Mouse (Mus musculus): ENCODE measurements around the gene Smarcb1. TPM values are rescaled to one million over a fixed set of nuclear protein-coding genes. Genes with fewer than 3 reads are reported as not detected.
A peak's percentile ranks its signal among the peaks of the same experiment; 100 is the strongest.

Gene Smarcb1
- 10 to 100 TPM; 74.5 to 79.4 TPM for total RNA-seq (2021)
- long read RNA-seq, experiment 1, transcript Smarcb1-201 (9 exons, 1,660 nt) = major isoform, 86 of 121 reads
- long read RNA-seq, experiment 1, transcript Smarcb1-202 (9 exons, 1,622 nt) = minor isoform, 26 of 121 reads
- long read RNA-seq, experiment 1, partial matches to known transcripts = 7 of 121 reads
- long read RNA-seq, experiment 1, other reads (novel, unspliced or antisense) = 2 of 121 reads
- long read RNA-seq, experiment 2, transcript Smarcb1-201 (9 exons, 1,660 nt) = major isoform, 61 of 101 reads
- long read RNA-seq, experiment 2, transcript Smarcb1-202 (9 exons, 1,622 nt) = minor isoform, 28 of 101 reads
- long read RNA-seq, experiment 2, partial matches to known transcripts = 7 of 101 reads
- long read RNA-seq, experiment 2, other reads (novel, unspliced or antisense) = 5 of 101 reads

DNA sequence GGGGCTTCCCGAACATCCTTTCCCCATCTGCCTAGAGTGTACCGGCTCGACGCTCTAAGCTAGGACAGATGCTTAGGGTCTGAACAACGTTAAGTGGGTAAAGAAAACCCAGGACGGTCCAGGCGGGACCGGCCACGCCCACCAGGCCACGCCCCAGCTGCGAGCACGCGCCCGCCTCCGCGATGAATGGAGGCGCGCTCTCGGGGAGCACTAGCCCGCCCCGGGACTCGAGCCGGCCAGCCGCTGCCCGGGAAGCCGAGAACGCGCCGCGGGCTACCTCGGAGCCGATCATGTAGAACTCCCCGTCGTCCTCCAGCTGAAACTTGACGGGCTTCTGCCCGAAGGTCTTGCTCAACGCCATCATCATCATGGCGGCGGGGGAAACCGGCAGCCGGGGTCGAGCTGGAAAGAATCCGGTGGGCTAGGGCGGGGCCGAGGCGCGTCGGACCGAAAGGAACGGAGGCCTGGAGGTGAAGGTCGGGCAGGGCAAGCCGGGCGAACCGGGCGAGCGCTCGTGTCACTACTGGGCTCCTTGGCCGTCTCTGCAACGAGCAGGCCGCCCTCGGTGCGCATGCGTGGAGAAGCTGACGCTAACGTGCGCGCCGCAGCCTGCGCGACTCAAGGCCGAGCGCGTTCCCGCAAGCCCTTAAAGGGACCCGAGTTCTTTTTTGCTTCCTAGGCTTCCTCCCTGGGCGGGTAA, at the start of gene Smarcb1:
TSS of gene Smarcb1 (minus strand) at position 592 of the 700 bp plus-strand sequence.
- DNase-seq (ENCODE audit: low spot score in 2 of 2) = peak; percentile 96

DNA sequence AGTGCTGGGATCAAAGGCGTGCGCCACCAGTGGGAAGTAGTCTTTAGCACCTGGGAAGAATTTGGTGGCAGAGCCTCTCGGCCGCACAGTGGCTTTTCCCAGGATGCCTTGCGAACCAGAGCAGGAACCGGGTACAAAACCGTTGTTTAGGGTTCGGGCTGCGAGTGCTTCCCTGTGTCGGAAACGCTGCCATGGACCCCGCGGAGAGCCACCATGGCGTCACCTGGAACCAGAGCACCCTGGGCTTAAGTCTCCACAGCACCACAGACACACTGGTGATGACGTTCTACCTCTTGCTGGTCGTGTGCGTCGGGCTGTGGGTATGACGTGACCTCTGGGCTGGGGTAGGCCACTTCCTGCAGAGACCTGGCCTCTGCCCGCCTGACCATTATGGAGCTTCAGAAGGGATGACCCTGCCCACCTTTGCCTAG, 33.0 kb upstream of the Smarcb1 start, which contains the start of gene Gm5134:
TSS of gene Gm5134 (plus strand) at position 134 of the 431 bp plus-strand sequence.
- DNase-seq (ENCODE audit: low spot score in 2 of 2) = no peak

DNA sequence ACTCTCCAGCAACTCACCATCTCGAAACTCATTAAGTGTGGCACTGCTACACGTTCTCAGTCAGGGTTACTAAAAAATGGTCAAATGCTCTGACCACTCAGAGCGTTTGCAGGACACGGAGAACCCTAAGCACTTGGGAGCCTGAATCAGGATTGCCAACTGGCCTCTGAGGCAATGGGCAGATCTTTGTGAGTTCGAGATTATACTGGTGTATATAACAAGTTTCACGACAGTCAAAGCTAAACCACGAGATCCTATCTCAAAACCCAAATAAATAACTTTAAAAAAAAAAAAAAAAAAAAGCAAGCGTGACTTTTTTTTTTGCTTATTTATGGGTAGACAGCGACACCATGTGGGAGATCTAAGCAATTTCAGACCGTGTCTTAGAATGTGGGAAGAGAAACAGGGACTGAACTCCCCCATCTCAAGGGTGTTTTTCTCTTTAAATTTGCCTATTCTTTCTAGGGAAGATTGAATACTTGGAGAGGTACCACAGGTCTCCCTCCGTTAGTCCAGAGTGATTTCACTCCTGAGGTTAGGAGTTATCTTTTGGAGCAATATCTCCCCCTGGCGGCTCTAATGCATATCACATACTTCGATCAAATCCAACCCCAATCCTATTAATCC, 30.1 kb upstream of the Smarcb1 start:
- peak in 1 of 2 experiments; percentile 40 for DNase-seq (ENCODE audit: low spot score in 2 of 2)

DNA sequence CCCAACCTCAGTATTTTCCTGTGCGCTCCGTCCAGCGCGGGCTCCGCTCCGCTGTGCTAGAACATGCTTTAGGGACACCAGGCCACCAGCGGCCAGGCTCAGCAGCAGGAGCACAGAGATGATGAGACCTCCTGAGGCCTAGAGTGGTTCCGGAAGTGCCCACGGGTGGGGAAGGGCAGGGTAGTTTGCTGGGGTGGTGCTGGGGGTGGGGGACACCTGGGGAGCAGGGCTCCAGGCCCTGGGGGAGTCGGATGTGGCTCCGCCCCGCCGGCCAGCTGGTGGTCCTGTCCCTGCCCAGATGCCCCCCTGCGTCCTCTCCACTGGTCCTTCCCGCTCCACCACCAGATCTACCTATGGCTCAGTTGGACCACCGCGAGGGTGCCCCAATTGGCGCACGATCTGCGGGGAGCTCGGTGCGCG, 29.4 kb upstream of the Smarcb1 start:
- no peak for DNase-seq (ENCODE audit: low spot score in 2 of 2)

DNA sequence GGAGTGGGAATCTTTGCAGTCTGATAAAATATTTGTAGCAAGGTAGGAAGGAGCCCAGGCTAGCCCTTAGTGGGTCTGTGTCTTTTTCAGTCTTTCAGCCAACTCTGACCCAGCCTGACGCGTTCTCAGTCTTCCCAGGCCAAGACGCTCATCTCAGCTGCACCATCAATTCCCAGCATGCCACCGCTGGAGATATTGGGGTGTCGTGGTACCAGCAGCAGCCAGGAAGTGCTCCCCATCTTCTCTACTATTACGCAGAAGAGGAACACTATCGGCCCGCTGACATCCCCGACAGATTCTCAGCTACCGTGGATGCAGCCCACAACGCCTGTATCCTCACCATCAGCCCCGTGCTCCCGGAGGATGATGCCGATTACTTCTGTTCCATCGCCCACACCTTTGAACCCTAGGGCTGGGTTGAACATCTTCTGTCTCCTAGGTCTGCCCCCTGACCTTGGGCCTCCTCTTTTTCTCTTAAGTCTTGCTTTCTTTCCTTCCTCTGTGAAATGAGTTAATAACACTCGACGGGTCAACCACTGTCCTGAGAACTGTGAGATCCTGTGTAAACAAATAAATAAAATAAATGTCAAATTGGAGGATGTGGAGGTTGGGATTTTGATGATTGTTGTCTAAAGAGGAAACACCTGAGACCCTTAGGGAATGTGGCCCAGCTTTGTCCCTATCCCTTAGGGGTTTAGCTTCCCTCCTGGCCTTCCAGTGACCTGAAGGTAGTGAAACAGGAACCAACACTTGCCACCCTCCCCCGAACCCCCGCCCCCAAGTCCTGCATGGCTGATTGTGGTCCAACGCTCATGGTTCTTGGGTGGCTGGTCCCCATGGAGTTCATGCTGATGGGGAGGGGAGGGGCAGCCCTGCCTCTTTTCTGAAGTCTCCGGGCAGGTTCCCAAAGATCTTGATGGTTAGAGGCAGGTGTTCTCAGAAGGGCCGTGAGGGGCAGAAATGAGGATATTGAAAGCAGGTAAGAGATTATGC, 27.9 kb upstream of the Smarcb1 start:
- no peak for DNase-seq (ENCODE audit: low spot score in 2 of 2)

DNA sequence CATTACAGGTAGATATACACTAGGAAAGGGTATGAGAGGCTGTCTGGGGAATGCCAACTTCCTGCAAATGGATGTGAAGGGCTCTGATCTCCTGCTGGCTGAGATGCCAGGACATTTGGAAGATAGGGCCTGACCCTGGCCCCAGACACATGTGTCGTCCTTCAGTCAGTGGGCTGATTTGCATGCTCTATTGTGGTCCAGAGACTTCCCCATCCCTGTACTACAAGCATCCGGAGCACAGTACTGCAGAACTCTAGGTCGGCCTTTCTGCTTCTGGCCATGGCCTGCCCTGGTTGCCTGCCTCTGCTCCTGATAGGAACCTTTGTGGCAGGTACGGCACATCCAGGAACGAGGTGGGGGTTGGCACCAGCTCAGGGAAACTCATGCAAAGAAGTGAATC, 26.7 kb upstream of the Smarcb1 start:
- DNase-seq (ENCODE audit: low spot score in 2 of 2) = no peak

DNA sequence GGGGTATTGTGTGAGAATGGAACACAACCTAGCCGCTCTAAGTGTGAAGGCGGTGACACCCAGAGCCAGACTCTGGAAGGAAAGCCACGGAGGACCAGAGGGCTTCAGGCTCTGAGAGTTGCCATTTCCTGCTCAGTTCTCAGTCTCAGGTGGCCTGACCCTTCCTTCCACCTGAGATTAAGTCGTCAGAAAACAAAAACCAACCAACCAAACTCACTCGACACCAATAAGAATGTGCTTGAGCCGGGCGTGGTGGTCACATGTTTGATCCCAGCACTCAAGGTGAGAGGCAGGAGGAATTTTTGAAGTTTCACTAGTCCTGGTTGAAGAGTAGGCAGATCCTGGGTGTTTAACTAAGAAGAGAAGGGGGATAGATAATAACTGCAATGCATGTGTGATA, 24.5 kb upstream of the Smarcb1 start:
- DNase-seq (ENCODE audit: low spot score in 2 of 2) = no peak

DNA sequence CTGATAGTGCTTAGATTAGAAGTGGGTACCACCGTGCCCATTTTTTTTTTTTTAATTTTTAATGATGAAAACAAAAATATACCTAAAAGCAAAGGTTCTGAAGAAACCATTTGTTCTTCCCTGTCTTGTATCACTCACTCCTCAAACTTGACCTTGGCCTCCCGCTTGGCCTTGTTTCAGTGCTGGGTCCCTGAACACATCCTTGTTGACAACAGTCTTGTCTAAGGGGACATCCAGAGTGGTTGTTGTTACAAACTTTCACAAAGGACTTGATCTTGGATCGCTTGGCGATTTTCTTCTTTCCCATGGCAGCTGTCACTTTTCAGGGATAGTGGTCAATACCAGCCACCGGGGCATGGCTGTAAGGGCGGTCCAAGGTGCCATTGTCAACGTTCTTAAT, 23.8 kb upstream of the Smarcb1 start:
- no peak for DNase-seq (ENCODE audit: low spot score in 2 of 2)

DNA sequence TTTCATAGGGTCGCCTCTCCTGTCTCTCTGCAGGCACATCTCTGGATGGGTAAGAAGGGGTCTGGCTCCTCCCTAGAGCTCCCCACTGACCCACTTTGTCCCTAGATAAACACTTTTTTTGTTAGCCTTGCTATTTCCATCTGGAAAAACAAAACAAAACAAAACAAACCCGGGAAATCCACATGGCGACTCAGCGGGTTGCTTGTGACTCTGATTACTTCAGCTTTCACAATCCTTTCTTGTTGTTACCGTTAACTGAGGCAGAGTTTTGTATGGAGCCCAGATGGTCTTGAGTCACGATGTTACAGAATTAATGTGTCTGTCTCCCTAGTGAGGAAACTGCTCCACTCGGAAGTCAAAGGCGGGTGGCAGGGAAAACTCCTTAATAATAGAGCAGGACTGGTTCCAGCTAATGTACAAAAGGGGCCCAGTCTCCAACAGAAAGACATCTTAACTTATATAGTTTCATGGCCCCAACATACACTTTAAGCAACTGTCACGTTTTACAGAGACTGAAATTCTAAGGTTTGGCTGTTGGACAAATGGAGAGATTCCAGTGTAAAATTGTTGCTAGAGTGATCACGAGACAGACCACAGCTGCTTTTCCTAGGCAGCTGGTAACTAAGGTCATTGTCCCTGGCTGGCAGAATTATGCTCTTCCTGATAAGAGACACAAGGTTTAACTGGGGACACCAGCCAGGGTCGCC, 22.8 kb upstream of the Smarcb1 start:
- DNase-seq (ENCODE audit: low spot score in 2 of 2) = no peak

DNA sequence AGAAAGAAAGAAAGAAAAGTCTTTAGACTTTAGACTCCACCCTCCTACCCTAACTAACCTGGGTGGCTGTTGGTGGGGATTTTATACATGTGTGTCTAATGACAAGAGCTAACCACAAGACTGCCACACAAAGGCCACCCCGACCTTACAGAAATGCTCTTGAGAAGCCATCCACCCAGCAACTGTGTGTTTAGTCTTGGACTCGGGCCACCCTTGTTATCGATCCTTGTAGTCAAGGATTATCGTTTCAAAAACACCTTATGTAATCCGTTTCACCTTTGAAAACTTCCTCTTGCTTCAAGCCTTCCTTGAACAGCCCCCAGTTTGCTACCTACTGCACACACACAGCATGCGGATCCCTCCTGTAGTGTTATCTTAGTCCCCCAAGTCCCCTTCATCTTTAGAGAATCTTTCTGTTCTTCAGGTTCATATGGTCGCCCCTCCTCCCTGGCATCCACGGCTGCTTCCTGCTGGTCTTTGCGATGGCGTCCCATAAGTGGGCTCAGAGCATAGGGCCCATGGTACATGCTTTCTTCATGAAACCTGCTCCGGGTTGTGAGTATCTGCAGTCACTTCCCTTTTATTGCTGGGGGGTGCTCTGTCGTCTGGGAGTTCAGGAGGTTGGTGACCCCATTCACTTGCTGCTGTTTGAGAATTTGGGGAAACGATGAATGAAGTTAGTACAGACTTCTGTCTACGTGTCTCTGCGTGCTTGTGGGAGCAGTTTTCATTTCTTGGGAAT, 21.5 kb upstream of the Smarcb1 start, which contains the start of gene Vpreb3:
TSS of gene Vpreb3 (plus strand) at position 322 of the 742 bp plus-strand sequence.
- DNase-seq (ENCODE audit: low spot score in 2 of 2) = no peak

DNA sequence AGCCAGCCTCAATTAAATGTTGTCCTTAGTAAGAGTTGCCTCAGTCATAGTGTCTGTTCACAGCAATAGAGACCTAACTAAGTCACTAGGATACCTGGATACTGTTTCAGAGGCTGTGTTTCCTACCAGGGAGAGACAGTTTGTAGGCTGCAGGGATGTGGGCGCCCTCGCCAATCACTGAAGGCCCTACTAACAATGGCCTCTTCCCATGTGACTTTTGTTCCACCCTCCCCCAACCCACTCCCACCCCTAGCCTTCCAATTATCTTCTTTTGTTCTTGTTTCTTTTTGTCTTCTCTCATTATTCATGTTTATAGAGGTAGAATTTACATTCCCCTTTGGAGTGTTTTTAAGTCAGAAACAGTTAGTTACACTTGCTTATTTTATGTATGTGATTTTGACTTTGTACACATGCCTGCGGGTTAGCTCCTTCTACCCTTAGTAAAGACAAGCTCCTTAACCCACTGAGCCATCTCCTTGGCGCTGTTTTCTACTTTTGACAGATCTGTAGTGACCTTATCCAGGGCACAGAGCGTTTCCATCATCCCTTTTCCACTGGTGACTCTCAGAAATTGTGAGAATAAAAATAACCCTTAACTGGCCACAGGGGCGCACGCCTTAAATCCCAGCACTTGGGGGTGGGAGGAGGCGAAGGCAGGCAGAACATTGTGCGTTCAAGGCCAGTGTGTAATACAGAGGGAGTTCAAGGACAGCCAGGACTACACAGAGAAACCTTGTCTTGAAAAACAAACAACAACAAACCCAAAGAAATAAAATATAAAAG, 19.8 kb upstream of the Smarcb1 start:
- DNase-seq (ENCODE audit: low spot score in 2 of 2) = no peak

DNA sequence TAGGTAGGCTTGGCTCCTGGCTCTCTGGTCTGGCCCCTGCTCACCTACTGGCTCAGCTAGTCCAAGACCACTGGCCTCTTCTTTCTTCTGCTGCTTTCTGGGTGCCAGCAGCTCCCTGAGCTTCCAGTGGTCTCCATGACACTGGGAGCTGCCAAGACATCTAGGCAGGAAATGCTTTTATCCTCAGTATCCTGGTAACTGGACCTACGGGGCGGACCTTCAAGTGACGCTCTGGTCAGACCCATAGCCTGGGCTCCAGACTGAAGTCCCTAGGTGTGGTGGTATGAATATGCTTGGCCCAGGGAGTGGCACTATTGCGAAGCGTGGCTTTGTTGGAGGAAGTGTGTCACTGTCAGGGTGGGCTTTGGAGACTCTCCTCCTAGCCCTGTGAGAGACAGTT, 19.1 kb upstream of the Smarcb1 start, which contains the start of gene Gm867:
TSS of gene Gm867 (minus strand) at position 153 of the 400 bp plus-strand sequence.
- no peak for DNase-seq (ENCODE audit: low spot score in 2 of 2)

DNA sequence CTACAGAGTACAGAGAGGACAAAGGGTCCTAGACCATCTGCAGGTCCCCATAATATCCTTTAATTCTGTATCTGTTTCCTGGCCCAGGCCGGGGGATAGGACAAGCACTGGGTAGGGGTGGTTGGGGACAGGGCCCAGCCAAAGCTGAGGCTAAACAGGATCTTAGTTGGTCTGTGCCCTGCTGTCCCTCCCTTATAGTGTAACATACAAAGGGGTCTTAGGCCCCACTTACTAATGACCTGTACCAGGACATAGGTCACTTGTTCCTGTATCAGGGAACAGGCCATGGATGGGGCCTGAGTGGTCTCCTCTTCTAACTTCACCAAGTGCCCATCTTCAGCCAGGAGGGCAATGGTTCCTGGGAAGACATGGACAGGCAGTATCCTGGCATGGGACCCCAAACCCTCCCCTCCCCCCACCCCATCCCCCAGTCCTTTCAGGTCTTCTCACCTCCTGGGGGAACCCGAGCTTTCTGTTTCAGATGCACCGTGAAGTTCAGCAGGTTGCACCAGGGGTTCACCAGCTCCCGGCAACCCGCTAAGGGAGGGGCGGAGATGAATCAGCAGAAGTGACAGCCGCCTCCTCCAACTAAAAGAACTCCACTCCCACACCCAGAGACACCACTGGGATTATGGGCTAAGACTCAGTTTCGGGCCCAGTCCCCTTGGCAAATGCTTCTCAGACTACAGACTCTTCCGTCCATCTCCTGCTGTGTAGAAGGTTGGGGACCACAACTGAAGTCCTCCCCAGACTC, 18.2 kb upstream of the Smarcb1 start:
- peak; percentile 34 to 58 for DNase-seq (ENCODE audit: low spot score in 2 of 2)

DNA sequence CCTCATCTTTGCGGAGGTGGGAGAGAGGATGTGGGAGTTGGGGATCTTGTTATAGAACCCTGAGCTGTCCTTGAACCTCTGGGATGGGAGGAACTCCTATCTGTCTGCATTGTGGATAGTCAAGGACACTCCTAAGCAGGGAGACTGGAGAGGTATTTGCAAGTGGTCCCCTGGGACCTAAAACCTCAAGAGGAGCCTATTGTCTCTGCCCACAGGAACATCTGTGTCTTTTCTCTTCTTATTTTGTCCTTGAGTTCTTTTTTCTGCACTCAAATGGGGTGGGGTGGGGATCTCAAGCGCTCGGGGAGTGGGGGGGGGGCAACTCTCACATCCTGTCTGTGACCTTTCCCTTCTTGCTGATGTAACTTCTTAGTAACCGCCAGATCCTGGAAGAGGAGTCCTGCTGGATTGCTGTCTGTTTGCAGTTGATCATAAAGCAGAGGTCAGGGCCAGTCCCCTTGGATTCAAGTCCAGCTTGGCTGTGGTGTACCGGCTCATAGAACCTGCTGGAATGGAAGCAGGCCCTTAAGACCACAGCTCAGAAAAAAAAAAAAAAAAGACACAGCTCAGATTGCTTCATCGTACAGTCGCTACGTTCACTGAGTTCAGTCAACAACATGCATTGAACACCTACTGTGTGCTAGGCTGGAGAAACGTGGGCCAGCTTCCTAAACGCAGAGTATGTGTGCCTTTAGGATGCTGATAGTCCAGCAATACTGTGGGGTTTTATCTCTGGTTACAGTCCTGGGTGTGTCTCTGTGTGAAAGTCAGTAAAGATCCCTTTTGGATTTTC, 16.6 kb upstream of the Smarcb1 start:
- no peak for DNase-seq (ENCODE audit: low spot score in 2 of 2)

DNA sequence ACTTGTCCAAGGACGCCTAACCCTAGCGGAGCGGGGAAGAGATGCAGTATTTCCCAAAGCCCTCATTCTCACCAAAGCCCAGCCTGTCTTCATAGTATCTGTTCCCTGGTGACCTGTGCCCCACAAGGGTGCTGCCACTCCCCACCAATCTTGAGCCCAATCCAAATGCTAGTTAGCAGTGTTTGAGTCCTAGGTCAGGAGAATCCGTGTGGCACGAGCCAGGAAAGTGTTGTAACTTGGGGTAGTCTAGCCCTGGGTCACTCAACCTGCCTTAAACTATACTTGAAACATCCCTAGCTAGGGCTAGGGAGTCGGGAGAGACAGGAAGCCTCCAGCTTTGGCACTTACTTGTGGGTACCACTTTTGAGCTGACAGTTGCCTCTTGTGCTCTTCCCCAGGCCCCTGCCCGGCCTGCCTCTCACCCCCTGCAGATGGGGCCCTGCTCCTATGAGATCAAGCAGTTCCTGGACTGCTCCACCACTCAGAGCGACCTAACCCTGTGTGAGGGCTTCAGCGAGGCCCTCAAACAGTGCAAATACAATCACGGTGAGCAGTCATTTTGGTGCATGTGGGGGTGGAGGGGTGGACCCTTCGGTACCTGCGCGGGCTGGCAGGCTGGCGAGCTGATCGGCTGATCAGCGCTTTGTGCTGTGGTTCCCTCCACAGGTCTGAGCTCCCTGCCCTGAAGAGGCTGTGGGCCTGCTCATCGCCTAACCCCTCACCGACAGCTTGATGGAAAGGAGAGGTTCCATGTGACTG, 15.7 kb upstream of the Smarcb1 start:
- no peak for DNase-seq (ENCODE audit: low spot score in 2 of 2)

All from left cerebral cortex, adult 18-20 months (tissue).